Mouse (Mus musculus): ENCODE measurements at regions not wholly inside any gene's neighbourhood (a gene's known extent, or its start where the extent isn't known, plus 50 kb on each side); places are given as distances from the start of the nearest gene placed in this dataset.

DNA sequence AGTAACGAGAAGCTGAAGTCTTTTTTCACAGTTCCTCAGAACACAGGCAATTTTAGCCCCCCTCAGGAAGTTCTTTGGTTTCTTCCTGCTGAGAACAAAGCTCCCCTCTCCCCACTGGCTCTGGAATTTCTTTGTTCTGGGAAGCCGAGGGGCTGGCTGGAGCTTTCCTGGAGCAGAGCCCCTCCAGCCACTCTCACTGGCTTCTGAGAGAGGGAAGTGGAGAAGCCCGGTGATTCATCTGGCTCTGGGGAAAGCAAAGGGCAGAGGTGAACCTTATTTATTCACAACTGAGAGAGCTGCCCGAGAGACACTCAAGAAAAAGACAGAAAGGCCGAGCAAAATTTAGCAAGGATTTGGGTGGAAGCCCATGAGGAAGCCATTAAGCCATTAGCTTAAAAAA, 63.9 kb downstream of the Ddx3x start:
- no peak for DNase-seq (ENCODE audit: low spot score in 2 of 2)

DNA sequence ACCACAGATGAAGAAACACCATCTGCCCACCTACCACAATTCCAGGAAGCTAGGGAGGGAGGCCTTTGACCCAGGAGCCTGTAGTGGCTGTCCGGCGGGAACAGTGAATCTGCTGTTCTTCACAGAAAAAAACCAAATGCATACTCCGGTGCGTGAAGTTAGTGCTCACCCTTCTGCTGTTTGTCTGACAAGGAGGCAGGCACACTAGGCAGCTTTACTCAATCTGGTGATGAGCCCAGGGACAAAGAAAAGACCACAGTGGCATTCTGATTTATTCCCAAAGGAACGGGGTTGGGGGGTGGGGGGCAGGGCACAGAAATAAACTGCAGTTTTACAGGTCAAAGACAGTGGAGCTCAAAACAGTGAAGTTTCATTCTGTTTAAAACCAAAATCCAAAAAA, 64.4 kb downstream of the Ddx3x start:
- DNase-seq (ENCODE audit: low spot score in 2 of 2), result no peak

DNA sequence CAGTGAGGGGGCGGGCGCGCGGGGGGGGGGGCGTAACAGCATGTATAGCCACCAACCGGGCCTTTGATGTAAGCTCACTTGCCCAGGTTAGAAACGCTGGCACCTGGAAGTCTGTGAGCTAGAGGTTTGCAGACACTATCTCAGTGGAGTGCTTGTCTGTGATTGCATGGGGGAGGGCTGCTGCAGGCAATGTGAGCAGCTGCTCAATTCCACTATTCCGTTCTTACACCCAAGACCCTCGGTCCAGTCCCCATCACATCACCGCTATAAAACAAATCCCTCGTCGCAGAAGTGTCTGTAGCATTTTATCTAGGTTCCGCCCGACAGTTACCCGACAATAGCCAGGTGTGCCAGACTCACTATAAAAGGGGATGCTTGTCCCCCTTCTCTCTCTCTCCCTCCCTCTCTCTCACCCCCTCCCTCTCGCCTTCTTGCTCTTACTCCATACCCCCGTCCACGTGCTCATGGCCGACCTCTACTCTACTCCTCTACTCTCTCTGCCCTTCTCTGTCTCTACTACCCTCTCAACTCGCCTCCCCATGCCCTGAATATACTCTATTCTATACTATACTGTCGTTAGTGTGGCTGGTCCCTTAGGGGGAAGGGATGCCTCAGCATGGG, 65.4 kb downstream of the Ddx3x start:
- DNase-seq (ENCODE audit: low spot score in 2 of 2), result no peak

DNA sequence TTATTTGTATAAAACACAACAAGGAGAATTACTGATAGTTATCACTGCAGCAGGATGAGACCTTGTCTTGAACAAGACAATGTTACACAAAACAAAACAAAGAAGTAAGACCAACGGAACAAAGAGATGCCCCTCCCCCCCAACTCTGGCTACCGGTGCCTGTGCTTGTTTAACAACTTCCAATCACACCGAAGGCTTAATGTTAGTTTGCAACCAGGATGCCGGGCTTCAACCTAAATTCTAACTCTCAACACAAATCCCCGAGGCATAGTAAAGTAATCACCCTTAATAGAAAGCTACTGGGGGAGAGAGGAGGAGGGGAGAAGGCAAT, 65.9 kb downstream of the Ddx3x start:
- DNase-seq (ENCODE audit: low spot score in 2 of 2), result no peak

DNA sequence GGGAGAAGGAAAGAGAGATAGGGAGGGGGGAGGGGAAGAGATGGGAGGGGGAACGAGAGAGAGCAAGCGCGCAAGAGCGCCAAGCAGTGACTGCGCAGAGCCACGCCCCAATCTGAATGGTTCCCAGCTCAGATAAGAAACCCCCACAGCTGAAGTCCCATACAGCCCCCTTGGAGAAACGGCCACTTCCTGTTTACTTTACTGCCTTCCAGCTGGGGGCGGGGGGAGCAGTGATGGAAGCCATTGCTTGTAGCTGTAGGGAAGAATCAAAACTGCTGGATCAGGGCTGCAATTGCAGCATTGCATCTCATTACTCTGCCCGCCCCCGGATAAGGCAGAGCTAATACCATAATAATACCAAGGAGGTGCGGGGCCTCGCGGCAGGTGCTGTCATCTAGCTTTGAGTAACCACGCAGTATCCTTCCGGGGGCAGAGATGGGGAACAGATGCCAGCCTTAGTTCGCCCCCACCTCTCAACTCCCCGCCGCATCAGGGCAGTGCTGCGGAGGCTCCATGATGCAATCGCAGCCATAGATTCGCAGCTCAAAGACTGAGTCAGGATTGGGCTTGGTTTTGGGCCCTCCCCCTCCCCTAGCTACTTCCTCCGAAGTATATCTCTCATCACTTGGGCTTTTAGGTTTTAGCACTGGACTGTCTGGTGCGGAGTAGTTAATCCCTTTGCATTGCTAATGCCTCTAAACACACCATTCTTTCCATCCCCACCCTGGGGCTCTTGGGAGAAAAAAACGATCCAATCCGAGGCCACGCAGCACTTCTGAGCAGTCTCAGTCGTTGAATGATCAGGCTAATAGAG, 66.5 kb downstream of the Ddx3x start:
- peak; percentile 34 to 46 for DNase-seq (ENCODE audit: low spot score in 2 of 2)

DNA sequence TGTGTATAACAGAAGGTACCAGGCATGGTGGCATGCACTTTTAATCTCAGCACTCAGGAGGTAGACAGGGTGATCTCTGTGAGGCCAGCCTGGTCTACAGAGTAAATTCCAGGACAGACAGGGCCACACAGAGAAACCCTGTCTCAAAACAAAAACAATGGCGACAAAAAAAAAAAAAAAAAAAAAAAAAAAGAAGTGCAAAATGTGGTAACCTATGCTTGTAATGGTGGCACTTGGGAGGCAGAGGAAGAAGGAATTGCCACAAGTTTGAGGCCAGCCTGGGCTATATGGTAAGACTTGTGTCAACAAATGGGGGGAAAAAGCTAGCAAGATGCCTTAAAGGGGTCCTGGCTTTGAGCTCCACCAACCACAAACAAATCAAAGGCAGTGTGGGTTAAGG, 67.6 kb downstream of the Ddx3x start:
- no peak for DNase-seq (ENCODE audit: low spot score in 2 of 2)

DNA sequence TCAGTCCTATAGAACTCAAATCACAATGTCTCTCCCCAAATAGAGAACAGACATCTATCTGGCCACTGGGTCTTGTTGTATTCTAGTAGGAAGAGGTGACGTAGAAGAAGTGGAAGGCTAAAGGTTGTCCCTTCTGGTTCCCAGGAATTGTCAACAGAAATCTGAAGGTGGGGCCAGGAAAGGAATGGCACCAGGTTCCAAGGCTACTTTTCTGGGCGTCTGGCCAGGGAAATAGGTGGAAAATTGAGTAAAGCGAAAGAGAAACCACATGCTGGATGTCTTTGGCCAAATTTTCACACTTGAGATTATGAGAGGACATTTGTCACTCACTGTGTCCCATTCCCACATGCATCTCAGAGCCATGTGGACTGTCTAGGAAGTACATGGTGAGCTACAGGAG, 69.7 kb downstream of the Ddx3x start:
- DNase-seq (ENCODE audit: low spot score in 2 of 2), result peak in 1 of 2 experiments; percentile 25

DNA sequence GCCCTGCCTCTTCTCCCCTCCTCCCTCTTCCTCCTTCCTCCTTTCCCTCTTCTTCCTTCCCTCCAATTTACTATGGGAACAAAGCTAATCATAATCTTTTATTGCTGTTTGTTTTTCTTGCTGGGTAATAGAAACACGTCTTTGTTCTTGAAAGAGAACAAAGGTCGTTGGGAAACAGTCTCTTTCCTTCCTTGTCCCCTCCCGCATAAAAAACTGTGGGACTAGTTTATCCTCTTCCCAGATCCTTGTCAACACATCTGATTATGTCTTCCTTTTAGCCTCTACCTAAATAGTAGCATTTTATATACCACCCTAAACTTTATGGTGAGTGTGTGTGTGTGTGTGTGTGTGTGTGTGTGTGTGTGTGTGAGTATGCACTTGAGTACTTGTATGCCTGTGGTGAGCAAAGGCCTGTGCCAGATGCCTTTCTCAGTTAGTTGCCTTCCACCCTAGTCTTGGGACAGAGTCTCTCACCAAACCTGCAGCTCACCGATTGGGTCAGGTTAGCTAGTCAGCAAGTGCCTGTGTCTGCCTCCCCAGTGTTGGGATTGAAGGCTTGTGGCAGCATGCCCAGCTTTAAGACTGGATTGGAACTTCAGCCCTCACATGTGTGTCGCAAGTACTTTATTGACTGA, 76.5 kb downstream of the Ddx3x start:
- DNase-seq (ENCODE audit: low spot score in 2 of 2), result no peak

DNA sequence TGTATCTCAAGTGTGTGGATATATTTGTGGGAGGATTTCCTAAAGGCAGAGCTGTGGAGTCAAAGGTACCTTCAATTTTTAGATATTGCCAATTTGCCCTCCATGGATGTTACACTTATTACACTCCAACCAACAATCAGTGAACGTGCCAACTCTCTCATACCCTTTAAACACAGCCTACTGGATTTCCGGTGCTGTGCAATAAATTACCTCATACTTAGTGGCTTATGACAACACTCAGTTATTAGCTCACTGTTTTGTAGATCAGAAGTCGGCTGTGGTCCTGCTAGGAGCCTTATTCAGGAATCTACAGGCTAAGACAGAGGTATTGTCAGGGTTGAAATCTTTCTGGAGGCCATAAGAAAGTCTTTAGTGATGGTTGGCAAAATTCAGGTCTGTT, 77.2 kb downstream of the Ddx3x start:
- no peak for DNase-seq (ENCODE audit: low spot score in 2 of 2)

DNA sequence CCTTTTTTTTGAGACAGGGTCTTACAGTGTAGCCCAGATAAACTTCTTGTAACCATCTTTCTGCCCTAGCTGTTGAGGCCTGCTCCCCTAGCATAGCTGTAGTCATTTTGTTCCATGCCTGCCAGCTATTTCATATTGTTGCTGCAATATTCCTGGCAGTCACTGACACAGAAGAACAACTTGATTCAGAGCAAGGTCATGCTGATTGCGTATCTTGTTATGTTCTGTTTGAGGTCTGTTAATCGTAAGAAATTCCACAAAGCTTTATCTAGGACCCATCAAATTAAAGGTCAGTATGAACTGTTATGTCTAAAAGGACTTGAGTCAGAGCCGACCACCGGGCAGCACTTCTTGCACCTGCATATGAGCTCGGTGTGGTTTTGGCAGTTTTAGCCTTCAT, 79.7 kb downstream of the Ddx3x start:
- DNase-seq (ENCODE audit: low spot score in 2 of 2), result no peak

- DNase-seq (ENCODE audit: low spot score in 2 of 2), result no peak
Observed at GRCm38 (mm10) chrX:13370319-13370718, 89.5 kb downstream of the Ddx3x start.

GRCm38 (mm10) chrX:13372752-13373151, 92.0 kb downstream of the Ddx3x start:
- DNase-seq (ENCODE audit: low spot score in 2 of 2), result no peak

GRCm38 (mm10) chrX:13386354-13386753, 79.6 kb upstream of the Nyx start:
- DNase-seq (ENCODE audit: low spot score in 2 of 2), result no peak

DNA sequence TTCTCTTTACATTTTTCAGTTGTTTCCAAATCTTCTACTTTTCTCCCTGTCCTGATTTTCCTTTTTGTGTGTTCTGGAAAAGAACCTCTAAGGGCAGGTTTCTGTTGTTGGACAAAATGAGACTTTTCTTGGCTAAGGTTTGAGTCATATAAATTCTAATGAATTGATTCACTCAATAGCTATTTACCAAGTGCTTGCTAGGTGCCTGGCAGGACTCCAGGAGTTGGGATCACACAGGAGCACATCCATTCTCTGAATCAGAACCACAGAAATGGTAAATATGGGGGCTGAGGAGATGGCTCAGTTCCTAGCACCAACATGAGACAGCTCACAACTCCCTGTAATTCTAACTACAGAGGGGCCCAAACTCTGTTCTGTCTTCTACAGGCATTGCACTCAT, 67.4 kb upstream of the Nyx start:
- peak; percentile 10 to 21 for DNase-seq (ENCODE audit: low spot score in 2 of 2)

DNA sequence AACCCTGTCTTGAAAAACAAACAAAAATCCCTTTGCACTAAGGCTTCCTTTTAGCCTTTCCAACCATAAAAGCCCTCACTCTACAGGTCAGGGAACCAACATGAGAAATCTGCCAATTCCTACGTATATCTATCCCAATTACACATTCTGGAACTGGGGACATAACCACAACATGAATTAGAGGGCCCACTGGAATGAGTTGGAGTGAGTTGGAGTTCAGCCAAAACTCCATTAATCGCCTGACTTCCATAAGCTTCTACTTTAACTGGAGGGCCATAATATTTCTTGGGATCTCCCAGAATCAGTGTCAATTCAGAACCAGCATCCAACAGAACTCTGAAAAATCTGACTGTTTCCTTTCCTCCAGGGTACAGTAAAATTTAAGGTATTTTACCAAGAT, 53.2 kb upstream of the Nyx start:
- DNase-seq (ENCODE audit: low spot score in 2 of 2), result no peak

- peak in 1 of 2 experiments; percentile 5 for DNase-seq (ENCODE audit: low spot score in 2 of 2)
Observed at GRCm38 (mm10) chrX:13413135-13413534, 52.8 kb upstream of the Nyx start.

All from adrenal gland, adult 18-20 months (tissue).